Mouse (Mus musculus): ENCODE measurements around the gene Acot7. TPM values are rescaled to one million over a fixed set of nuclear protein-coding genes. Genes with fewer than 3 reads are reported as not detected.

Acot7 gene
- polyA plus RNA-seq, 1 experiment from 2014 or later, result 11.9 TPM

GRCm38 (mm10) chr4:152173041-152173440, 4.9 kb upstream of the Acot7 start:
- Histone ChIP-seq H3K4me3 (ENCODE audit: low read depth, low read length) (no peak overlapping the region), H3K36me3 (ENCODE audit: control insufficient read depth, insufficient read depth) (no peaks in the 10 kb centered on the region), H3K27me3 (ENCODE audit: control insufficient read depth, insufficient read depth, low read depth, low read length) (no peaks in the 10 kb centered on the region), H3K4me1 (ENCODE audit: control insufficient read depth, low read depth, low read length) (peaks cover 8% of the 10 kb centered on the region), H3K4me2 (ENCODE audit: low read depth, low read length) (no peak overlapping the region), H3K9ac (ENCODE audit: low read depth, low read length) (no peak overlapping the region), H3K27ac (ENCODE audit: low read length) (no peak overlapping the region), H3K9me3 (replicated peaks; ENCODE audit: control insufficient read depth, low read length) (no peaks in the 10 kb centered on the region)
- no peak for ATAC-seq (ENCODE audit: low read depth)
- under 1% methylated on average over 5 of the region's 5 CpGs for WGBS (ENCODE audit: insufficient replicate concordance)

GRCm38 (mm10) chr4:152173956-152174355, 4.0 kb upstream of the Acot7 start:
- Histone ChIP-seq H3K4me2 (ENCODE audit: low read depth, low read length) (no peak overlapping the region), H3K27ac (ENCODE audit: low read length) (no peak overlapping the region), H3K4me3 (ENCODE audit: low read depth, low read length) (no peak overlapping the region), H3K36me3 (ENCODE audit: control insufficient read depth, insufficient read depth) (no peaks in the 10 kb centered on the region), H3K4me1 (ENCODE audit: control insufficient read depth, low read depth, low read length) (peaks cover 16% of the 10 kb centered on the region), H3K27me3 (ENCODE audit: control insufficient read depth, insufficient read depth, low read depth, low read length) (peaks cover 8% of the 10 kb centered on the region), H3K9ac (ENCODE audit: low read depth, low read length) (no peak overlapping the region), H3K9me3 (replicated peaks; ENCODE audit: control insufficient read depth, low read length) (no peaks in the 10 kb centered on the region)
- ATAC-seq (ENCODE audit: low read depth), result no peak
- 74% methylated on average over 9 of the region's 9 CpGs for WGBS (ENCODE audit: insufficient replicate concordance)

- Histone ChIP-seq H3K27ac (ENCODE audit: low read length) (no peak overlapping the region; the same call in 1 of the 2 replicates), H3K9ac (ENCODE audit: low read depth, low read length) (no peak overlapping the region), H3K27me3 (ENCODE audit: control insufficient read depth, insufficient read depth, low read depth, low read length) (peaks cover 13% of the 10 kb centered on the region)
Measured at GRCm38 (mm10) chr4:152176638-152177037, 1.3 kb upstream of the Acot7 start.

GRCm38 (mm10) chr4:152177174-152177536, 779 bp upstream of the Acot7 start:
- Histone ChIP-seq H3K9me3 (replicated peaks; ENCODE audit: control insufficient read depth, low read length) (no peaks in the 10 kb centered on the region), H3K27me3 (ENCODE audit: control insufficient read depth, insufficient read depth, low read depth, low read length) (peaks cover 13% of the 10 kb centered on the region), H3K4me2 (ENCODE audit: low read depth, low read length) (peak overlapping the region; percentile 94), H3K4me3 (ENCODE audit: low read depth, low read length) (peak overlapping the region; percentile 73), H3K9ac (ENCODE audit: low read depth, low read length) (peak overlapping the region; percentile 80), H3K27ac (ENCODE audit: low read length) (peak overlapping the region; percentile 83), H3K4me1 (ENCODE audit: control insufficient read depth, low read depth, low read length) (peaks cover 22% of the 10 kb centered on the region), H3K36me3 (ENCODE audit: control insufficient read depth, insufficient read depth) (no peaks in the 10 kb centered on the region)
- 30% methylated on average over 6 of the region's 6 CpGs for WGBS (ENCODE audit: insufficient replicate concordance)
- ATAC-seq (ENCODE audit: low read depth), result no peak

More at GRCm38 (mm10) chr4:152176638-152177037, 1.3 kb upstream of the Acot7 start:
- 29% methylated on average over 3 of the region's 3 CpGs for WGBS (ENCODE audit: insufficient replicate concordance)
- Histone ChIP-seq H3K4me1 (ENCODE audit: control insufficient read depth, low read depth, low read length) (peaks cover 22% of the 10 kb centered on the region), H3K9me3 (replicated peaks; ENCODE audit: control insufficient read depth, low read length) (no peaks in the 10 kb centered on the region), H3K4me3 (ENCODE audit: low read depth, low read length) (no peak overlapping the region), H3K36me3 (ENCODE audit: control insufficient read depth, insufficient read depth) (no peaks in the 10 kb centered on the region), H3K4me2 (ENCODE audit: low read depth, low read length) (no peak overlapping the region)
- no peak for ATAC-seq (ENCODE audit: low read depth)

GRCm38 (mm10) chr4:152178344-152178864, 470 bp downstream of the Acot7 start:
- Histone ChIP-seq H3K27ac (ENCODE audit: low read length) (no peak overlapping the region), H3K36me3 (ENCODE audit: control insufficient read depth, insufficient read depth) (no peaks in the 10 kb centered on the region), H3K9me3 (replicated peaks; ENCODE audit: control insufficient read depth, low read length) (no peaks in the 10 kb centered on the region), H3K27me3 (ENCODE audit: control insufficient read depth, insufficient read depth, low read depth, low read length) (peaks cover 13% of the 10 kb centered on the region), H3K4me1 (ENCODE audit: control insufficient read depth, low read depth, low read length) (peaks cover 22% of the 10 kb centered on the region), H3K4me3 (ENCODE audit: low read depth, low read length) (peak overlapping the region; percentile 73), H3K4me2 (ENCODE audit: low read depth, low read length) (peak overlapping the region; percentile 94), H3K9ac (ENCODE audit: low read depth, low read length) (peak overlapping the region; percentile 55)
- peak; percentile 10 for ATAC-seq (ENCODE audit: low read depth)
- WGBS (ENCODE audit: insufficient replicate concordance), result 1% methylated on average over 35 of the region's 35 CpGs

- ATAC-seq (ENCODE audit: low read depth), result no peak
- 10% methylated on average over 16 of the region's 16 CpGs for WGBS (ENCODE audit: insufficient replicate concordance)
- Histone ChIP-seq H3K4me2 (ENCODE audit: low read depth, low read length) (peak overlapping the region; percentile 94), H3K9me3 (replicated peaks; ENCODE audit: control insufficient read depth, low read length) (no peaks in the 10 kb centered on the region), H3K9ac (ENCODE audit: low read depth, low read length) (peak overlapping the region; percentile 55; the same call in 1 of the 2 replicates), H3K36me3 (ENCODE audit: control insufficient read depth, insufficient read depth) (no peaks in the 10 kb centered on the region), H3K27me3 (ENCODE audit: control insufficient read depth, insufficient read depth, low read depth, low read length) (peaks cover 13% of the 10 kb centered on the region), H3K27ac (ENCODE audit: low read length) (no peak overlapping the region), H3K4me3 (ENCODE audit: low read depth, low read length) (peak overlapping the region; percentile 73), H3K4me1 (ENCODE audit: control insufficient read depth, low read depth, low read length) (peaks cover 22% of the 10 kb centered on the region)
Measured at GRCm38 (mm10) chr4:152178916-152179705, 1.2 kb downstream of the Acot7 start.

- no peak overlapping the region for H3K4me2 ChIP-seq (ENCODE audit: low read depth, low read length)
- H3K27ac ChIP-seq (ENCODE audit: low read length), result no peak overlapping the region
- peaks cover 24% of the 10 kb centered on the region for H3K4me1 ChIP-seq (ENCODE audit: control insufficient read depth, low read depth, low read length)
- H3K36me3 ChIP-seq (ENCODE audit: control insufficient read depth, insufficient read depth), result no peaks in the 10 kb centered on the region
- ATAC-seq (ENCODE audit: low read depth), result no peak
- H3K4me3 ChIP-seq (ENCODE audit: low read depth, low read length), result no peak overlapping the region
- WGBS (ENCODE audit: insufficient replicate concordance), result 60% methylated on average over 16 of the region's 16 CpGs
- H3K9ac ChIP-seq (ENCODE audit: low read depth, low read length), result no peak overlapping the region
- no peaks in the 10 kb centered on the region for H3K9me3 ChIP-seq (replicated peaks; ENCODE audit: control insufficient read depth, low read length)
- H3K27me3 ChIP-seq (ENCODE audit: control insufficient read depth, insufficient read depth, low read depth, low read length), result peaks cover 13% of the 10 kb centered on the region
Measured at GRCm38 (mm10) chr4:152179946-152180660, 2.2 kb downstream of the Acot7 start.

GRCm38 (mm10) chr4:152182205-152182604, 4.3 kb downstream of the Acot7 start:
- Histone ChIP-seq H3K27me3 (ENCODE audit: control insufficient read depth, insufficient read depth, low read depth, low read length) (peaks cover 13% of the 10 kb centered on the region), H3K27ac (ENCODE audit: low read length) (no peak overlapping the region), H3K9me3 (replicated peaks; ENCODE audit: control insufficient read depth, low read length) (no peaks in the 10 kb centered on the region), H3K4me1 (ENCODE audit: control insufficient read depth, low read depth, low read length) (peaks cover 40% of the 10 kb centered on the region), H3K4me2 (ENCODE audit: low read depth, low read length) (no peak overlapping the region), H3K9ac (ENCODE audit: low read depth, low read length) (no peak overlapping the region), H3K4me3 (ENCODE audit: low read depth, low read length) (no peak overlapping the region), H3K36me3 (ENCODE audit: control insufficient read depth, insufficient read depth) (no peaks in the 10 kb centered on the region)
- 75% methylated on average over 10 of the region's 10 CpGs for WGBS (ENCODE audit: insufficient replicate concordance)
- ATAC-seq (ENCODE audit: low read depth), result no peak
